Mouse (Mus musculus): ENCODE measurements around the gene Plet1. TPM values are rescaled to one million over a fixed set of nuclear protein-coding genes. Genes with fewer than 3 reads are reported as not detected.

Plet1 gene
- polyA plus RNA-seq, 1 experiment from 2014 or later = 9.5 TPM

- H3K4me1 ChIP-seq = peaks cover 3% of the 10 kb centered on the region; the same call in 1 of the 2 replicates
- no peak for ATAC-seq (ENCODE audit: insufficient number of reproducible peaks, low FRiP score, low TSS enrichment, low read depth)
- no peak overlapping the region for H3K4me2 ChIP-seq
- no peak overlapping the region for H3K9ac ChIP-seq
- WGBS = 20% methylated on average over 6 of the region's 6 CpGs
- H3K9me3 ChIP-seq = no peaks in the 10 kb centered on the region
- no peak overlapping the region for H3K4me3 ChIP-seq
- no peaks in the 10 kb centered on the region for H3K27me3 ChIP-seq
- no peaks in the 10 kb centered on the region for H3K36me3 ChIP-seq
- no peak overlapping the region for H3K27ac ChIP-seq
Measured at GRCm38 (mm10) chr9:50496546-50496945, 2.2 kb downstream of the Plet1 start.

DNA sequence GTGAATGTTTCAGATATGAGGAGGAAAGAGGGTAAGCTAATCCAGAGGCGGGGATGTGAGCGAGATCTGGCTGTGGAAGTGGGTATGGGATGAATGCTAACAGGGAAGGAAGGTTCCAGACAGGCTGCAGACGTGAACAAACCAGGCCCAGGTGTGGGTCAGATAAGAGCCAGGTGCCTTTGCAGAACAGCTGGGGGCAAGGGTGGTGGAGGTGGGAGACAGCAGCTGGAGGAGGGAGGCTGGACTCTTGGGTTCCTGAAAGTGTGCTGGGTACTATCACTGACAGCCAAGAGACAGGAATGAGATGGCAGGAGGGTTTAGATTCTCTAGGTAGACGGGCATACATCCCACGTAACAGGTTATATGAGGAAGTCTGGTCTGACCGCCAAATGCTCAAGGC is 2.8 kb downstream of the Plet1 start:
- no peak for ATAC-seq (ENCODE audit: insufficient number of reproducible peaks, low FRiP score, low TSS enrichment, low read depth)
- Histone ChIP-seq H3K4me1 (peaks cover 3% of the 10 kb centered on the region; the same call in 1 of the 2 replicates), H3K36me3 (no peaks in the 10 kb centered on the region), H3K4me2 (no peak overlapping the region), H3K9me3 (no peaks in the 10 kb centered on the region), H3K27me3 (no peaks in the 10 kb centered on the region), H3K27ac (no peak overlapping the region), H3K4me3 (no peak overlapping the region), H3K9ac (no peak overlapping the region)
- 41% methylated on average over 6 of the region's 6 CpGs for WGBS

- 83% methylated on average over 2 of the region's 2 CpGs for WGBS
- H3K27ac ChIP-seq = no peak overlapping the region
- no peak overlapping the region for H3K9ac ChIP-seq
- H3K4me1 ChIP-seq = peaks cover 3% of the 10 kb centered on the region; the same call in 1 of the 2 replicates
- no peaks in the 10 kb centered on the region for H3K9me3 ChIP-seq
- no peak for ATAC-seq (ENCODE audit: insufficient number of reproducible peaks, low FRiP score, low TSS enrichment, low read depth)
- no peaks in the 10 kb centered on the region for H3K36me3 ChIP-seq
- H3K4me2 ChIP-seq = no peak overlapping the region
- no peak overlapping the region for H3K4me3 ChIP-seq
- H3K27me3 ChIP-seq = no peaks in the 10 kb centered on the region
Measured at GRCm38 (mm10) chr9:50497536-50497935, 3.2 kb downstream of the Plet1 start.

DNA sequence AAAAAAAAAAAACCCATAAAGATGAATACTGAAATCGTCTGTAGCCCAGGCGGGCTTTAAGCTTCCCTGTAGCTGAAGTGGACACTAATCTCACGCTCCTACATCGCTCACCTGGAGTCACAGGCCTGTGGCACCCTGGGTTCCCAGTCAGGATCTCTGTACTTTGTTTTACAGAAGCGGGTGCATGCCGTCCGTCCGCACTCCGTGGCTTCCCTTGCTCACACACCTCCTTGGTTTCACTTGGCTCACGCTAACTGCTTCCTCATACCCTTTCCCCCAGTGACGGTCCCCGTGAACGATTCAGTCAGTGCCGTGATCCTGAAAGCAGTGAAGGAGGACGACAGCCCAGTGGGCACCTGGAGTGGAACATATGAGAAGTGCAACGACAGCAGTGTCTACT is 4.5 kb downstream of the Plet1 start:
- Histone ChIP-seq H3K4me1 (peaks cover 3% of the 10 kb centered on the region; the same call in 1 of the 2 replicates), H3K36me3 (no peaks in the 10 kb centered on the region), H3K9me3 (no peaks in the 10 kb centered on the region), H3K4me2 (no peak overlapping the region), H3K27ac (no peak overlapping the region), H3K4me3 (no peak overlapping the region), H3K27me3 (no peaks in the 10 kb centered on the region), H3K9ac (no peak overlapping the region)
- 76% methylated on average over 16 of the region's 16 CpGs for WGBS
- no peak for ATAC-seq (ENCODE audit: insufficient number of reproducible peaks, low FRiP score, low TSS enrichment, low read depth)

- Histone ChIP-seq H3K9ac (no peak overlapping the region), H3K4me3 (no peak overlapping the region), H3K27ac (no peak overlapping the region), H3K4me1 (peaks cover 3% of the 10 kb centered on the region; the same call in 1 of the 2 replicates), H3K9me3 (no peaks in the 10 kb centered on the region), H3K36me3 (no peaks in the 10 kb centered on the region), H3K4me2 (no peak overlapping the region), H3K27me3 (no peaks in the 10 kb centered on the region)
- 83% methylated on average over 3 of the region's 3 CpGs for WGBS
- ATAC-seq (ENCODE audit: insufficient number of reproducible peaks, low FRiP score, low TSS enrichment, low read depth) = no peak
Measured at GRCm38 (mm10) chr9:50499781-50500180, 5.5 kb downstream of the Plet1 start.

GRCm38 (mm10) chr9:50500467-50500973 is 6.2 kb downstream of the Plet1 start:
- peak overlapping the region; percentile 31 for H3K4me3 ChIP-seq
- no peaks in the 10 kb centered on the region for H3K27me3 ChIP-seq
- no peak overlapping the region for H3K27ac ChIP-seq
- ATAC-seq (ENCODE audit: insufficient number of reproducible peaks, low FRiP score, low TSS enrichment, low read depth) = no peak
- H3K4me2 ChIP-seq = peak overlapping the region; percentile 36; the same call in 1 of the 2 replicates
- no peaks in the 10 kb centered on the region for H3K36me3 ChIP-seq
- H3K9ac ChIP-seq = no peak overlapping the region
- 65% methylated on average over 15 of the region's 15 CpGs for WGBS
- peaks cover 3% of the 10 kb centered on the region; the same call in 1 of the 2 replicates for H3K4me1 ChIP-seq
- H3K9me3 ChIP-seq = no peaks in the 10 kb centered on the region

DNA sequence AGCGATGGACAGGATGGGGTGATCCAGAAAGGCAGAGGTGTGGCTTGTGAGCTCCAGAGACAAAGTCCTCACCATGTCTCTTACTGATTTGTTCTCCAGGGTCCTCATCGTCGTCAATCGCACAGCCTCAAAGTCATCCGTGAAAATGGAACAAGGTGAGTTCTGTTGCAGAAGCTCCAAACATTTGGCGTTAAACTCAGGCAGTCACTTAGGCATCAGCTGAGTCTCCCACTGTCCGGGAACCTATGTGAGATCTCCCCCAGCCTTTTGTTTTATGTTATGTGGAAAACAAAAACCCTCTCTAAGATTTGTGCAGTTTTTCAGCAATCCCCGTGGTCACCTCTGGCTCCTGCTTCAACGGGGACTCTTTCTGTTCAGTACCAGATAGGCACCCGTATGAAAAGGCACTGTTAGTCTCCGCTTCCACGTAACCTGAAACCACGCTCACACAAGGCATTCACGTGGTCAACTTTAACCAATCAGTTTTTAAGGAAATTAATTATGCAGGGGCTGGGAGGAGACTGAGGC is 6.7 kb downstream of the Plet1 start:
- no peaks in the 10 kb centered on the region for H3K4me1 ChIP-seq
- no peak overlapping the region for H3K27ac ChIP-seq
- peak overlapping the region; percentile 36 for H3K4me2 ChIP-seq
- no peaks in the 10 kb centered on the region for H3K27me3 ChIP-seq
- WGBS = 24% methylated on average over 14 of the region's 14 CpGs
- no peaks in the 10 kb centered on the region for H3K9me3 ChIP-seq
- no peak overlapping the region for H3K9ac ChIP-seq
- peak overlapping the region; percentile 31 for H3K4me3 ChIP-seq
- H3K36me3 ChIP-seq = no peaks in the 10 kb centered on the region
- 0 out of 2 replicates have a peak, but pooled peaks have one; percentile 58 for ATAC-seq (ENCODE audit: insufficient number of reproducible peaks, low FRiP score, low TSS enrichment, low read depth)

GRCm38 (mm10) chr9:50502949-50503348 is 8.6 kb downstream of the Plet1 start:
- 88% methylated on average over 3 of the region's 3 CpGs for WGBS

GRCm38 (mm10) chr9:50505405-50505804 is 11.1 kb downstream of the Plet1 start:
- H3K9ac ChIP-seq = no peak overlapping the region
- ATAC-seq (ENCODE audit: insufficient number of reproducible peaks, low FRiP score, low TSS enrichment, low read depth) = no peak
- 58% methylated on average over 6 of the region's 6 CpGs for WGBS
- H3K27ac ChIP-seq = no peak overlapping the region
- no peaks in the 10 kb centered on the region for H3K4me1 ChIP-seq
- no peaks in the 10 kb centered on the region for H3K27me3 ChIP-seq
- H3K9me3 ChIP-seq = no peaks in the 10 kb centered on the region
- no peaks in the 10 kb centered on the region for H3K36me3 ChIP-seq
- H3K4me2 ChIP-seq = no peak overlapping the region
- H3K4me3 ChIP-seq = no peak overlapping the region

More at GRCm38 (mm10) chr9:50502949-50503348, 8.6 kb downstream of the Plet1 start:
- Histone ChIP-seq H3K9me3 (no peaks in the 10 kb centered on the region), H3K27me3 (no peaks in the 10 kb centered on the region), H3K4me1 (no peaks in the 10 kb centered on the region), H3K4me3 (no peak overlapping the region), H3K9ac (no peak overlapping the region), H3K4me2 (no peak overlapping the region), H3K27ac (no peak overlapping the region), H3K36me3 (no peaks in the 10 kb centered on the region)
- ATAC-seq (ENCODE audit: insufficient number of reproducible peaks, low FRiP score, low TSS enrichment, low read depth) = no peak

GRCm38 (mm10) chr9:50507570-50507969 is 13.2 kb downstream of the Plet1 start:
- no peaks in the 10 kb centered on the region for H3K9me3 ChIP-seq
- WGBS = 75% methylated on average over 7 of the region's 7 CpGs
- no peak overlapping the region for H3K4me2 ChIP-seq
- no peak overlapping the region for H3K27ac ChIP-seq
- no peak overlapping the region for H3K9ac ChIP-seq
- H3K4me3 ChIP-seq = no peak overlapping the region
- ATAC-seq (ENCODE audit: insufficient number of reproducible peaks, low FRiP score, low TSS enrichment, low read depth) = no peak
- no peaks in the 10 kb centered on the region for H3K27me3 ChIP-seq
- H3K36me3 ChIP-seq = no peaks in the 10 kb centered on the region
- no peaks in the 10 kb centered on the region for H3K4me1 ChIP-seq

GRCm38 (mm10) chr9:50515462-50515861 is 21.1 kb downstream of the Plet1 start:
- no peaks in the 10 kb centered on the region for H3K36me3 ChIP-seq
- H3K9ac ChIP-seq = no peak overlapping the region
- no peak overlapping the region for H3K27ac ChIP-seq
- 87% methylated on average over 5 of the region's 5 CpGs for WGBS
- no peaks in the 10 kb centered on the region for H3K4me1 ChIP-seq
- H3K4me3 ChIP-seq = no peak overlapping the region
- no peaks in the 10 kb centered on the region for H3K9me3 ChIP-seq
- ATAC-seq (ENCODE audit: insufficient number of reproducible peaks, low FRiP score, low TSS enrichment, low read depth) = no peak
- H3K27me3 ChIP-seq = no peaks in the 10 kb centered on the region
- H3K4me2 ChIP-seq = no peak overlapping the region

DNA sequence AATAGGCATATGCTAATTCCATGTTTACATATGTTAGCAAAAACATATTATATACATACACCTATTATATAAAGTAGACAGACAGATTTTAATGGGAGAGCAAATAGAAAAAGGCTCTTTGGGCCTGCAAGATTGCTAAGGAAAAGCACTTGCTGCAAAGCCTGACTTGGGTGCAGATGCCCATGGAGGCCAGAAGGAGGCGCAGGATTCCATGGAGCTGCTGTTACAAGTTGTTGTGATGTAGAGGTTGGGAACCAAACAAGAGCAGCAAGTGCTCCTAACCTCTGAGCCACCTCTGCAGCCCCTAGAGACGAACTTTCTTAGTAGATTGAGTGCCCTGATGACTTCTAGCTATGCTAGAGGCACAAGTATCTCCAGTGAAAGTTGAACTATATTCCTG is 24.5 kb downstream of the Plet1 start:
- ATAC-seq (ENCODE audit: insufficient number of reproducible peaks, low FRiP score, low TSS enrichment, low read depth) = no peak
- 12% methylated on average over 2 of the region's 2 CpGs for WGBS

More for the DNA sequence above, 24.5 kb downstream of the Plet1 start:
- H3K9ac ChIP-seq = no peak overlapping the region
- no peaks in the 10 kb centered on the region for H3K9me3 ChIP-seq
- H3K4me3 ChIP-seq = no peak overlapping the region
- no peaks in the 10 kb centered on the region for H3K4me1 ChIP-seq
- no peaks in the 10 kb centered on the region for H3K27me3 ChIP-seq
- no peak overlapping the region for H3K27ac ChIP-seq
- H3K4me2 ChIP-seq = no peak overlapping the region
- no peaks in the 10 kb centered on the region for H3K36me3 ChIP-seq

Measured in limb, embryonic 15.5 days (tissue).